Mouse (Mus musculus) lung, adult 18-20 months (tissue): ENCODE results near the gene Sncg.
"Not testable (repeated sequence)": the region's sequence is repeated elsewhere in the genome, so short reads cannot be mapped to it uniquely, and the experiment has no call there.

Source experiments
- DNase-seq, 2 experiments: peaks; one replicate each; pipeline ENCODE4 v3.0.0; 2022; ENCODE audit warnings: mixed read lengths in 2 of 2

Sncg gene

GRCm38 (mm10) chr14:34374577-34374976 is at the start of gene Sncg:
Gene Sncg, minus strand, starts transcription at chr14:34374789.
- no peak for DNase-seq

- no peak for DNase-seq
Measured at GRCm38 (mm10) chr14:34421078-34421477, 46.5 kb upstream of the Sncg start.

- no peak for DNase-seq
Measured at GRCm38 (mm10) chr14:34417501-34417900, 42.9 kb upstream of the Sncg start.

- DNase-seq = not testable (repeated sequence)
Measured at GRCm38 (mm10) chr14:34416946-34417345, 42.4 kb upstream of the Sncg start.

GRCm38 (mm10) chr14:34412164-34412896 is 37.7 kb upstream of the Sncg start:
- no peak for DNase-seq

- no peak for DNase-seq
Measured at GRCm38 (mm10) chr14:34410716-34411115, 36.1 kb upstream of the Sncg start.

GRCm38 (mm10) chr14:34403424-34403823 is 28.8 kb upstream of the Sncg start:
- no peak for DNase-seq

GRCm38 (mm10) chr14:34402871-34403270 is 28.3 kb upstream of the Sncg start:
- no peak for DNase-seq

GRCm38 (mm10) chr14:34401135-34401534 is 26.5 kb upstream of the Sncg start:
- DNase-seq = peak; percentile 71 to 80

- no peak for DNase-seq
Measured at GRCm38 (mm10) chr14:34400021-34400420, 25.4 kb upstream of the Sncg start.

- DNase-seq = no peak
Measured at GRCm38 (mm10) chr14:34399301-34399700, 24.7 kb upstream of the Sncg start.

- DNase-seq = no peak
Measured at GRCm38 (mm10) chr14:34398901-34399300, 24.3 kb upstream of the Sncg start.

- no peak for DNase-seq
Measured at GRCm38 (mm10) chr14:34397871-34398270, 23.3 kb upstream of the Sncg start.

GRCm38 (mm10) chr14:34393295-34393694 is 18.7 kb upstream of the Sncg start:
- DNase-seq = no peak

- DNase-seq = no peak
Measured at GRCm38 (mm10) chr14:34382921-34383704, 8.5 kb upstream of the Sncg start.

- DNase-seq = peak; percentile 32 to 46
Measured at GRCm38 (mm10) chr14:34378560-34379331, 4.2 kb upstream of the Sncg start.

- no peak for DNase-seq
Measured at GRCm38 (mm10) chr14:34377121-34377520, 2.5 kb upstream of the Sncg start.

- DNase-seq = no peak
Measured at GRCm38 (mm10) chr14:34375941-34376340, 1.4 kb upstream of the Sncg start.

- DNase-seq = no peak
Measured at GRCm38 (mm10) chr14:34375415-34375904, 871 bp upstream of the Sncg start, which contains the start of gene Mmrn2. Gene Mmrn2, plus strand, starts transcription at chr14:34375465.

- DNase-seq = no peak
Measured at GRCm38 (mm10) chr14:34373581-34373980, 1.0 kb downstream of the Sncg start.

- DNase-seq = peak; percentile 32 to 56
Measured at GRCm38 (mm10) chr14:34372646-34373045, 1.9 kb downstream of the Sncg start.

- DNase-seq = no peak
Measured at GRCm38 (mm10) chr14:34371763-34372162, 2.8 kb downstream of the Sncg start.

GRCm38 (mm10) chr14:34370921-34371320 is 3.7 kb downstream of the Sncg start:
- DNase-seq = no peak
